8 mouse cellular contexts compared by ENCODE assay signal in genomic region chr15:7398609-7399540, GRCm38 (mm10). TPM values are rescaled to one million over a fixed set of nuclear protein-coding genes. Genes with fewer than 3 reads are reported as not detected.
DNase-seq lines count a peak whose midpoint lies in the region; ATAC-seq and TF ChIP-seq lines count a peak whose summit lies in the region.

No protein-coding gene starts in this region.

- peaks cover 5% of the 10 kb centered on the region; the same call in 1 of the 2 replicates for H3K4me1 ChIP-seq in embryonic facial prominence, embryonic 11.5 days (ENCODE audit: control insufficient read depth, insufficient read depth, low read length)
- peaks cover 6% of the 10 kb centered on the region for H3K4me1 ChIP-seq in hindbrain, embryonic 14.5 days (replicated peaks; ENCODE audit: control insufficient read depth, insufficient read depth, low read length)
- no peaks in the 10 kb centered on the region for H3K4me1 ChIP-seq in stomach, postnatal 0 days (replicated peaks; ENCODE audit: control insufficient read depth, insufficient read depth)

- TF ChIP-seq EP300 in stomach, postnatal 0 days (optimal IDR thresholded peaks at IDR 0.05) = no peak

- peak overlapping the region; percentile 82 for H3K9ac ChIP-seq in embryonic facial prominence, embryonic 11.5 days (replicated peaks; ENCODE audit: low read length)
- peak overlapping the region; percentile 67 for H3K9ac ChIP-seq in hindbrain, embryonic 14.5 days
- peak overlapping the region; percentile 74 for H3K9ac ChIP-seq in stomach, postnatal 0 days (ENCODE audit: low read length)

- H3K9me3 ChIP-seq in embryonic facial prominence, embryonic 11.5 days (replicated peaks; ENCODE audit: control insufficient read depth, low read length) = no peaks in the 10 kb centered on the region
- H3K9me3 ChIP-seq in hindbrain, embryonic 14.5 days (ENCODE audit: control insufficient read depth, low read length) = no peaks in the 10 kb centered on the region
- H3K9me3 ChIP-seq in stomach, postnatal 0 days (ENCODE audit: control insufficient read depth, low read length) = no peaks in the 10 kb centered on the region

- H3K4me2 ChIP-seq in embryonic facial prominence, embryonic 11.5 days (ENCODE audit: low read depth, low read length) = peak overlapping the region; percentile 90
- H3K4me2 ChIP-seq in hindbrain, embryonic 14.5 days (replicated peaks) = peak overlapping the region; percentile 100
- H3K4me2 ChIP-seq in stomach, postnatal 0 days (replicated peaks; ENCODE audit: low read depth) = peak overlapping the region; percentile 83

- ATAC-seq in embryonic facial prominence, embryonic 11.5 days (replicated peaks; ENCODE audit: insufficient number of reproducible peaks, low FRiP score, low TSS enrichment, low read depth) = peak; percentile 53; the same call in 1 of the 2 replicates
- ATAC-seq in hindbrain, embryonic 14.5 days (ENCODE audit: low FRiP score) = peak; percentile 47; the same call in 1 of the 2 replicates
- ATAC-seq in stomach, postnatal 0 days (ENCODE audit: low FRiP score, low TSS enrichment) = peak; percentile 66
- no peak for ATAC-seq in activated CD4-positive, CD25-positive, alpha-beta regulatory T cell, adult 4 months

- peak overlapping the region; percentile 63 for H3K4me3 ChIP-seq in embryonic facial prominence, embryonic 11.5 days (ENCODE audit: low read depth, low read length)
- peak overlapping the region; percentile 63 for H3K4me3 ChIP-seq in hindbrain, embryonic 14.5 days (replicated peaks; ENCODE audit: low read length)
- H3K4me3 ChIP-seq in stomach, postnatal 0 days (ENCODE audit: low read depth, low read length) = peak overlapping the region; percentile 66

- DNase-seq in adrenal gland, postnatal 36 days = peak; percentile 1 to 2
- DNase-seq in adrenal gland, adult (ENCODE audit: inconsistent age in 2 of 2, low spot score in 1 of 2) = no peak
- peak; percentile 30 for DNase-seq in embryonic facial prominence, embryonic 11.5 days (ENCODE audit: low spot score)
- DNase-seq in hindbrain, embryonic 14.5 days (ENCODE audit: low spot score) = no peak
- peak; percentile 75 for DNase-seq in lung, postnatal 10 days
- DNase-seq in stomach, postnatal 0 days (ENCODE audit: low spot score) = no peak
- no peak for DNase-seq in adrenal gland, postnatal 25 days

- H3K27me3 ChIP-seq in embryonic facial prominence, embryonic 11.5 days (ENCODE audit: control insufficient read depth, insufficient read depth, low read length) = no peaks in the 10 kb centered on the region
- H3K27me3 ChIP-seq in hindbrain, embryonic 14.5 days (ENCODE audit: control insufficient read depth, insufficient read depth, low read length) = peaks cover 15% of the 10 kb centered on the region
- no peaks in the 10 kb centered on the region for H3K27me3 ChIP-seq in stomach, postnatal 0 days (ENCODE audit: control insufficient read depth, insufficient read depth, low read length)

- 3% methylated on average over 17 of the region's 17 CpGs for WGBS in embryonic facial prominence, embryonic 11.5 days
- 3% methylated on average over 17 of the region's 17 CpGs for WGBS in hindbrain, embryonic 14.5 days
- WGBS in stomach, postnatal 0 days = 7% methylated on average over 17 of the region's 17 CpGs

- no peak overlapping the region; the same call in 1 of the 2 replicates for H3K27ac ChIP-seq in embryonic facial prominence, embryonic 11.5 days (replicated peaks; ENCODE audit: low read depth, low read length)
- no peak overlapping the region for H3K27ac ChIP-seq in hindbrain, embryonic 14.5 days
- H3K27ac ChIP-seq in stomach, postnatal 0 days (replicated peaks) = peak overlapping the region; percentile 79; the same call in 1 of the 2 replicates

- H3K36me3 ChIP-seq in embryonic facial prominence, embryonic 11.5 days (replicated peaks; ENCODE audit: control insufficient read depth, insufficient read depth, low read depth, low read length) = no peaks in the 10 kb centered on the region
- H3K36me3 ChIP-seq in hindbrain, embryonic 14.5 days (replicated peaks; ENCODE audit: control insufficient read depth, insufficient read depth) = no peaks in the 10 kb centered on the region
- no peaks in the 10 kb centered on the region for H3K36me3 ChIP-seq in stomach, postnatal 0 days (ENCODE audit: control insufficient read depth, insufficient read depth, low read length)

- TF ChIP-seq CTCF in stomach, postnatal 0 days (IDR thresholded peaks at IDR 0.05; ENCODE audit: low read depth) = no peak

RNA-seq across cellular contexts. Expression of gene Egflam, which starts 0.7 kb away (rescaled TPM):
- total RNA-seq in adrenal gland, postnatal 36 days (2021) = 1 to 10 TPM; 3.9 to 4.1 TPM
- polyA plus RNA-seq in embryonic facial prominence, embryonic 11.5 days (2014; fragmentation: Nextera tagmentation; extraction: Ambion mirVana) = 13.0 and 13.8 TPM in 2 replicates
- 14.0 and 15.1 TPM in 2 replicates for polyA plus RNA-seq in hindbrain, embryonic 14.5 days (2014; fragmentation: Nextera tagmentation; extraction: Ambion mirVana)
- polyA plus RNA-seq in stomach, postnatal 0 days (2015; fragmentation: Nextera tagmentation; extraction: Ambion mirVana) = 6.6 and 6.7 TPM in 2 replicates
- polyA plus RNA-seq in activated CD4-positive, CD25-positive, alpha-beta regulatory T cell, adult 4 months (2017; shearing (Covaris generic)) = under 1 TPM in 1 of 2 experiments, not detected in 1; 0.09 TPM
- total RNA-seq in adrenal gland, postnatal 25 days (2021) = 1.5 and 3.4 TPM in 2 replicates

Comparison
In these comparisons a context has a peak if more than half of its experiments do, and no peak if none do; other contexts are left out.
1. DNase-seq: peak in adrenal gland, postnatal 36 days (2 of 2), embryonic facial prominence, embryonic 11.5 days (single experiment) and lung, postnatal 10 days (single experiment); none in adrenal gland, adult (0 of 2), hindbrain, embryonic 14.5 days (single experiment), stomach, postnatal 0 days (single experiment) and adrenal gland, postnatal 25 days (single experiment).
2. Peak in every context shown above with its lines, with median percentiles within 50 percentile points of each other: H3K4me2 ChIP-seq, H3K4me3 ChIP-seq and H3K9ac ChIP-seq.